Mouse (Mus musculus) inflammation-experienced regulatory T-cells, adult 6 months (primary cell): Measurements from ENCODE around the gene Cep295. TPM values are rescaled to one million over a fixed set of nuclear protein-coding genes. Genes with fewer than 3 reads are reported as not detected.
A peak's percentile ranks its signal among the peaks of the same experiment; 100 is the strongest.
"Not testable (repeated sequence)": the region's sequence is repeated elsewhere in the genome, so short reads cannot be mapped to it uniquely, and the experiment has no call there.

ENCODE experiments used
- ATAC-seq: one replicate; pipeline ENCODE4 v1.8.0; 2017
- polyA plus RNA-seq, 3 experiments: library from polyadenylated mRNA; unstranded; fragments of 100-300 nt; shearing (Covaris generic); gene quantifications; one replicate each; pipeline ENCODE4 v1.2.1; 2017

Cep295 gene
- polyA plus RNA-seq: 10 to 100 TPM; 20.4 to 31.8 (median 30.6) TPM

DNA sequence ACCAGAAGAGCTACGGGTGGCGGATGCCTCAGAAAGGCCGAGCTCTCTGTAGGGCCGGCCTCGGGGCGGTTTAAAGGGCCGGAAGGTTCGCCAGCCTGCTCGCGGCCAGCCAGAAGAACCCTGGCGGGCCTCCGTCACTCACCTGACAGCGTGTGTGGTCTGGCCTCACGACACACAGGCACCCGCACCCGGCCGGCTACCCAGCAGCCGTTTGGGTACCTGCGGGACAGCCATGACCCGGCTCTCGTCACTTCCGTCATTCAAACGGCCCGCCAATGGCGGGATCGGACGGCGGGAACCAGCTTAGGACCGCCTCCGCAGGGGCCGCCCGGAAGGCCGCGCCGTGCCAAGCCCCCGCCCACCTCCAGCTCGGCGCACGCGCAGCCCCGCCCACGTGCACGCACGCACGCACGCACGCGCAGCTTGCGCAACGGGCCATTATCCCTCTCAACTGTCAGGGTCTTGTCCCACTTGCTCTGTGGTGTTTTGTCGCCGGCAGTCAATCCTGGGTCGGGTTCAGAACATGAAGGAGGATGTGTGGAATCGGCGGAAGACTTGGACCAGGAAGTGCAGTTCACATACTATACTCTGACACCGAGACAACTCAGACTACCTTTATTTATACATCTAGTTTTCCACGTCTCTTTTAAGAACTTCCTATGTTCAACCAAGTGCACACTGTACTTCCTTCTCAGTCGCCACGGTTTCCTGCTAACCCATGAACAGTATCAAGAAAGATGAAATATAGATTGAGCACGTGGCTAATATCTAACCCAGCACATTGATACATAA lies at the start of gene Cep295:
Gene Cep295 (minus strand): TSS at position 305 of the 792 bp plus-strand sequence.
- peak; percentile 99 for ATAC-seq

DNA sequence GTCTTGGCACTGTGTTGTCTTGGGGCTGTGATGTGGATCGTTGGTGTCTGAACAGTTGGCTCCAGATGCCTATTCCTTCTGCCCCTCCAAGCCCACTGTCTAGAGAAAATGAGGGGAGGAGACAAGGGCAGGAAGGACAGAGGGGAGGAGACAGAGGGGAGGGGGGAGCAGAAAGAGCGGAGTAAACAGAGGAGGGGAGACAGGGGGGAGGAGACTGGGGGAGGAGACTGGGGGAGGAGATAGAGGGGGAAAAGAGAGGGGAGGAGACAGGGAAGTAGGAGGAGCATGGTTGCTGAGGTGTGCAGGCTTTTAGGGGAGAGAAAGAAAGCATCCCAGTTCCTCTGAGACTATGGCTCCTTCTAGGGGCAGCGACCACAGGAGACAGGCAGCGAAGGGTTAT lies 40.0 kb upstream of the Cep295 start:
- no peak for ATAC-seq

DNA sequence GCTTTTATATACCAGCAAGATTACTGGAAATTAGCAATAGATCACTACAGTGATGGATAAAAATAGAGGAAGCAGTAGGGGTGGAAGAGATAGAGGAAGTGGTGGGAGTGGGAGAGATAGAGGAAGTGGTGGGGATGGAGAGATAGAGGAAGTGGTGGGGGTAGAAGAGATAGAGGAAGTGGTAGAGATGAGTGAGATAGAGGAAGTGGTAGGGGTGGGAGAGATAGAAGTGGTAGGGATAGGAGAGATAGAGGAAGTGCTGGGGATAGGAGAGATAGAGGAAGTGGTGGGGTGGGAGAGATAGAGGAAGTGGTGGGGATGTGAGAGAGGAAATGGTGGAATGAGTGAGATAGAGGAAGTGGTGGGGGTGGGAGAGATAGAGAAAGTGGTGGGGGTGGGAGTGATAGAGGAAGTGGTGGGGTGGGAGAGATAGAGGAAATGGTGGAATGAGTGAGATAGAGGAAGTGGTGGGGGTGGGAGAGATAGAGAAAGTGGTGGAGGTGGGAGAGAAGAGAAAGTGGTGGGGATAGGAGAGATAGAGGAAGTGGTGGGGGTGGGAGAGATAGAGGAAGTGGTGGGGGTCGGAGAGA lies 37.9 kb upstream of the Cep295 start:
- no peak for ATAC-seq

DNA sequence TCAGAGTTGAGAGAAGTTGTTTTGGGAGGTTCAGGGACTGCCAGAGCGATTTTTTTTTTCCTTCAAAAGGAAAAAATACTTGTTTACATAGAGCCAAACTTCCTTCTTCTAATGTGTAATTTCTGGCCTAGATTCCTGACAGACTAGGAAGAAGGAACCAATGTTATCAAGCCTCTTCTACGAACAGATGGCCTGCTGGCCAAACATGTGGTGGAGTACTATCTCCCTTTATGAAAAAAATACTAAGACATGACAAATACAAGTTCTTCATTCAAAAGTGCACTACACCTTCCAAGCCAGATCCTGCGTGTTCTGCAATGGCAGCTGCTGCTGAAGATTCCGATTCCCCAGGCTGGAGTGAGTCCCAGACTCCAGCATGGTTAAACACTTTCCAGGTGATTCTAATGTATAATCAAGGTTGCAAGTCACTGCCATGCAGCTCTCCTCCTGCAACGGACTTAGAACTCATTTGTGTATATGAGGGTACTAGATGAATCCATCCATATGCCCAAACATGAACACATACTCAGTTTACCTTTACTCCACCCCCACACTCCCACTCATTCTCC lies 29.6 kb upstream of the Cep295 start:
- no peak for ATAC-seq

DNA sequence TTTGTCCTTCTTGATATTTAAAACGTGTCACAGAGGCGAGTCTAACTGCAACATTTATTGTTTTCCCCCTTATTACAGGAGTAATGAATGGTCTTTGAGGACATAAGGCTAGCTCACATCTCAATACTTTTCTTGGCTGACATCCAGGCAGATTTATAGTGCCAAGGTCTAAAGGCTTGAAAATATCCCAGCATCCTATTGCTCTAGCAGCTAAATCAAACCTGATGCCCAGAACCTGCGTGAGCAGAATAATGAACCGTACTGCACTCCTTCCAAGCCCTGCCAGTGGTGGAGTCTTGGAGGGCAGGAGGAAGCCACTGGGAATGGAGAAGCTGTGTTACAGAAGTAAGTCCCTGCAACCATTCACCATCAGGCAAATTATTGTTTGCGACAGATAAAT lies 26.7 kb upstream of the Cep295 start:
- ATAC-seq: no peak

DNA sequence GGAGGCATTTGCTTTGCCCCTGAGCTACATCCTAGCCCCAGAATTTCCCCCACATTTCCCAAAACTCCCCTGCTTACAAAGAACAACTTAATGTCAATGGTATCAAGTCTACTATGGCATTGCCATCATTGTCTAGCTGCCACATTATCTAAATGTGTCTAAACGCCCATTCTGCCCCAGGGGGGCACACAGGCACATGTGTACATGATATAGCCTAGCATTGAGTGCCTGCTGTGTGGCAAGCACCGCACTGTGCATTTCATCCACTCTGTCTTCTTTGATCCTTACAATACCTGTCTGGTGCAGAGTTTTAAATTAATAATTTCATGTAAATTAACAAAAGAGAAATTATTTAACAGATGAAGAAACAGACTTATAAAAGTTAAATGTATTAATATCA lies 8.7 kb upstream of the Cep295 start:
- no peak for ATAC-seq

DNA sequence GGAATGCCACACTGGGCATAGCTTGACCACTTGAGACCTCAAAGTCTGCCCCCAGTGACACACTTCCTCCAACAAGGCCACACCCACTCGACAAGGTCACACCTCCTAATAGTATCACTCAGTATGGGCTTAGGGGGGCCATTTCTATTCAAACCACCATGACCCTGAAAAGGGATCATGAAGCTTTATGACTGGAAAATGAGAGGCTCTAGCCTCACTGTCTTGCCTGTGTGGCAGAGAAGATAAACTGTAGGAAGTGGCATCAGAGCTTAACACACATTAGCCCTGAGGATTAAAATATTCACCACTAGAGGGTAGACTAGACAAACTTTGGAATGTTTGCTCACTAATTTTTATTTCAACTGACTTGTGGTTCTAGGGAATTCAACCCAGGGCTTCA lies 8.3 kb upstream of the Cep295 start:
- ATAC-seq: no peak

DNA sequence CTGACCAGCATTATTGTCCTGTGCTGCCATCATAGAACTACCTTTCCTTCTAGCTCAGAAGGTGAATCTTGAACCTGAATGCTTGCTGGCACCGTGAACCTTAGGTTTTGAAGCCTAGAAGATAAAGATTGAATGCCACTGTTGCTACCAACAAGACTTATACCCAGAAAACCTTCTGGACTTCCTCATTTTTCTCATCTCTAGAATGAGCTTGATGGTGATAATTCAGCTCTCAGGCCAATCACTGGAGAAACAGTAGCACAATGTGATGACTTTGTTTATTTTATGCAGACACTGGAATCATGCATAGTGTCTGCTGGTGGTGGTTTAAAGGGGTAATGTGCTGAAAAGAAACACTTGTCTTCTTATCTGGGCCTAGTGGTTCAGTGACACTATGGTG lies 7.3 kb upstream of the Cep295 start:
- ATAC-seq: no peak

DNA sequence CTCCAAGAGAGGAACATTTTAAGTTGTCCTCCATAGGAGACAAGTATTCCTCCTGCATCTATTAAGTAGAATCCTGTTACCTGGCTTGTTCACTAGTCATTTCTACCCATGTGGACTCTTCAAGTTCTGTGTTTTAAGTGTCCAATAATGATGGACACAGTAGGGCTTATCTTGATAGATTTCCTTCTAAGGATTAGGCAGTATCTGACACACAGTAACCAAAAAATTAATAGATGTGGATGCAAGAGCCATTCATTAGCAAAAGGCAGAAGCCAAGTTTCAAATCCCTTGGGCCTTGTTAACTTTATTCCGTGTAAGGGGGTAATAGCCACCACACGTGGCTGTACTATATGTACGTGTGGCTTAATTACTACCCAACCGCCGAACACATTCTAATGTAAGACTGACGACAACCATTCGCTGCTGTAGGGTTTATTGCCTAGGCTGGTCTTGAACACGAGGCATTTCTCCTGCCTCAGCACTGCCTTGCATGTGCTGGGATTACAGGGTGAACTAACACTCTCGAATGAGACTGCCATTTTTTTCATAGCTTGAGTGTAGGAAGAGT lies 588 bp downstream of the Cep295 start:
- ATAC-seq: no peak

DNA sequence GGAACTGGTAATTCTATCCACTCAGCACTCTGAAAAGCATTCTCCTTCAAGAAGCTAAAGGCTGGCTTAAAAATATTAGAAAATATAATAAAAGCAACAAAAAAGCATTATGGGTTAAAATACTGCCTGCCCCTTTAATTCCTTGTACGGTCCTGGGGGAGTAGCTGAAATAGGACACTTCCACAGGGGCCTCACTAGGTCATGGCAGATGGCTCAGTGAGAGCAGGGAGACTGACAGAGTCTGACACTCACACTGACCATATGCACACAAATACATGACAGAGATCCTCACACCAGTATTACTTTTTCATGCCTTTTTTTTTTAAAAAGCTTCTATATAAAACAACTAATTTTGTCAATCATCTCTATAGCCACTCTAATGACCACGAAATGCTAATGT lies 7.7 kb downstream of the Cep295 start:
- ATAC-seq: no peak

DNA sequence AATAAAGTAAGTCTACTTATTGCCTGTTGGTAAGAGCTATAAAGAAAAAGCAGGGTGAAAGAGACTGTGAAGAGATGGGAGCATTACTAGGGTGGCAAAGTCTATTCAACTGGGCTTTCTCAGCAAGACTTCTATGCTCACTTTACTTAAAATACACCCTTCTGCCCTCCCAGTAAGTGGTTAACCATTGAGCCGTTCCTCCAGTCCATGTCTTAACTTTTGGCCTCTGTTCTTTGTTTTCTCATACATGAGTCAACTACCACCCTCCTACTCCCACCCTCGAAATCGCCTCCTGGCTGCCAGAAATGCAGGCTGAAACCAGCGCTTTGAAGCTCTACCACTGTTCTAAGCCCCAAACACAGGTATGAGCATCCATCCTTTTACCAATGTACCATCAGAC lies 19.8 kb downstream of the Cep295 start:
- ATAC-seq: no peak

DNA sequence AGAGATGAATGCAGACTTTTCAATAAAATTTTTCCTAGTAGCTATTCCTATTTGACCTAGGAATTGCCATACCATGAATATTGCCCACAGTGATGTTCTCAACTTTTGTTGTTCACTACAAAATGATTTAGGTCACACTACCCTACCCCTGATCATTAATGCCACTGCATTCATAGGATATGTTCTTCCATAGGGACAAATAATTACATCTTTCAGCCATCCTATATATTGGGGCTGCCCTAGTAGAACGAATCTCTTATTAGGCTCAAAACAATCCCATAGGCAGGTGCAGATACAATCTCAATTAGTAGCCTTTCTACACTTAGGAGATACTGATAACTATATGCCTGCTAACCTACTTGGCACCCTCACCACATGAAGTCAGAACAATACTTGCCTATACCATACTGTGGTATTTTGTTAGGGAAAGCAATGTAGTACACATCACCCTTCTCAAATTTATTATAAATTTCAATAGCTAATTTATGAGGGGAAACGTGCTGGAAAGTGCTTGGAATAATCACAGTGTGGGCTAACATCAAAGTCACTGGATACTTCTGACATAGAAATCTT lies 39.3 kb downstream of the Cep295 start:
- ATAC-seq: no peak

DNA sequence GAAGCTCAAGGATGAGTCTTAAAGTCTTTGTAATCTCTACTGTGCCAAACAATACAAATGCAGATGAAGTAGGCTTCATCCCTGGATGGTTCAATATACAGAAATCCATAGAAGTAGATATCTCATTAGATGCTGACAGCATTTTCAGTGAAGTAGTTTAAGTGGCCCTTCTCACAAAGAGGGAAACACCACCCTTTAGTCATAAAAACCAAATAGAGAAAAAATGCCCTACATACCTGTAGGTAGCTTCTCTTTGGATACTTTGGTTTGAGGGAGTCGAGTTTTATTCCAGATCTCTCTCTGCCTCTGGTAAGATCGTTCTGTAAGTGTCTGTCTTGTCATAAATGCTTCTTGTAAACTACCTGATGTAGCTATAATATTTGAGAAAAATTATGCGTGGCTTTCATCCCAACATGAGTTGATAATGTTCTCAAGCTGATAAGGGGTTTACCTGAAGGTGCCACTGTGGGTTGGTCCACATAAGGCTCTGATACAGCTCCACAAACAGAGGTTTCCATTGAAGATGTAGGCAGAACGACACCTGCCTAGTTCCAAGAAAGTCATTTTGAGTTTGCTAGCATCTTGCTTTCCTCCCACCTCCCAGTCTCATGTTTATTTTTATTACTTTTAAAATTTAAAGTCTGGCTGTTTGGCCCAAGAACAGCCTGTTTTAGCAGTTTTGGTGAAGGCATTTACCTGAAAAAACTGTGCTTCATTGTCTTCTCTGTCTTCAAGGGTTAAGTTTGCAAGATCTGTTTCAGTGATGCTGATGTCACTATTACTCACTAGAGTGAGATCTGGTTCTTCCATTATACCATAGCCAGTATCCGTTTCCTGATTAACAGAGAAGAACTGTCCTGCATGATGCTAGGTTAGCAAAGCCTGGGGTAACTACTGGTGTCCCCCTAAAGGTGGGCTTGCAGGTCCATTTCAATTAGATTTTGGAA lies 40.1 kb downstream of the Cep295 start:
- no peak for ATAC-seq

DNA sequence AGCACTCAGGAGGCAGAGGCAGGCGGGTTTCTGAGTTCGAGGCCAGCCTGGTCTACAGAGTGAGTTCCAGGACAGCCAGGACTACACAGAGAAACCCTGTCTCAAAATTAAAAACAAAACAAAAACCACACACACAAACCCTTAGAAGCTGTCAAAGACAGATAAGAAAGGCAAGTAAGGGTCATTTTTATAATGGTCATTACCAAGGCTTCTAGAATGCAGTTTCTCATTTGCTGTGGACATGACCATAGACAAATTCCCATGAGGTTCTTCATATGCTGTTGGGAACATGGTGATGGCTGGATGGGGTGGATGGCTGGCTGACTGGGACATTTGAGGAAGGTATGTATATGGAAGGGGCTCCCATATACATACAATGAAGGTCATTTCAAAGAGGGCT lies 41.3 kb downstream of the Cep295 start:
- ATAC-seq: not testable (repeated sequence)

DNA sequence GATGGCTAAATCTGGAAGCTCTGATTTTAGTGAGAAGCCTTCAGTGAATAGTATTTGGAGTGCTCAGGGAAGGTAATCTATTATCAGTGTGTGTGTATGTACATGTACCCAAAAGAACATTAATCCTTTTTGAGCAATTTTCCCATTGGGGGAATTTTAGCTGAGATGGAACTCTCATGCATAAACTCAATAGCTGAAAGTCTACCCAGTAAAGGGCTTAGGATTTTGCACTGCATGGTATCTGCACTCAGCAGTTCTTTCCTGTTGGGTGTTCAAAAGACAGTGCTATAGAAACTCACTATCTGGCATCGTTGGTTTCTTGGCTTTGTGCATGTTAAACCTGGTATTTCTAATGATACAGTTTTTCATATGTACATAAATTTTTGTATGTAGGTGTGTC lies 43.0 kb downstream of the Cep295 start:
- no peak for ATAC-seq

DNA sequence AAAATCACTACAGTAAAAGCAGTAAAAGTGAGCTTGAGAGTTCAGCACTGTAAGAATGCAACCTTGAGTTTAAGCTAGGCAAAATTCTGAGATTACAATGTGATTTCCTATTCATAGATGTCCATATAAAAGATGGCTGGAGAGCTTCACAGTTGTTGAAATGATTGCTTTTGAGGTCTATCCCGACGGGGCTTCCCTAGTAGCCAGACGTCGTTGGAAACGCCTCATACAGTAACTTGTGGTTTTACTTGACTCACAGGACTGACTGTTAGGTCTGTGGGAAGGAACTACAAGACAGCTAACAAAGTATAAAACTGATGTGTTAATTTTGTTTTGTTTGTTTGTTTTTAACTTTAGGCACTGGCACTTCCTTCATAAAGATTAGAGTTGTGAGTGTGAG lies 44.0 kb downstream of the Cep295 start:
- ATAC-seq: no peak

DNA sequence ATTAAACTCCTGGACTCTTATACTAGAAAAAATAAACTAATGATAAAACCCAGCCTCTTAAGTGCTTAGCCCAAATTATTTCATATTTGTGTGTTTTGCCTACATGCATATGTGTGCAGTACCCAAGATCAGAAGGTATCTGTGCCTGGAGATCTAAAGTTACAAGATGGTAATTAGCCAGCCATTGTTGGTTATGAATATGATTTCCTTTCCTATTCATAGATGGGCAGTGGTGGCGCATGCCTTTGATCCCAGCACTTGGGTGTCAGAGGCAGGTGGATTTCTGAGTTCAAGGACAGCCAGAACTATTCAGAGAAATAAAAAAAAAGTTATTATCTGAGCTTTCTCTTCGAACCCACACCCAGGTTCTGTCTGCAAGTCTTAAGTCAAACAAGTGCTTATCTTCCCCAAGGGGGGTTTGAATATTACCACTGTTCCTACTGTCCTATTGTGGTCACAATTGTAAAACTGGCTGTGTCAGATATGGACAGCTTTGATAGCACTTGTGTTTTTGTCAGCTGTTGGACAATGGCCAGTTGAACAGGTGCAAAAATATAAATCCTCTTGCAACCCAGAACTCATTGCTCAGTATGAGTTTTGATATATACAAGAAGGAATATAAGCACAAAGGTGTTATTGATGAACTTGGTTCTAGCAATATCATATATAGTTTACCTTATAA lies 45.4 kb downstream of the Cep295 start:
- no peak for ATAC-seq

DNA sequence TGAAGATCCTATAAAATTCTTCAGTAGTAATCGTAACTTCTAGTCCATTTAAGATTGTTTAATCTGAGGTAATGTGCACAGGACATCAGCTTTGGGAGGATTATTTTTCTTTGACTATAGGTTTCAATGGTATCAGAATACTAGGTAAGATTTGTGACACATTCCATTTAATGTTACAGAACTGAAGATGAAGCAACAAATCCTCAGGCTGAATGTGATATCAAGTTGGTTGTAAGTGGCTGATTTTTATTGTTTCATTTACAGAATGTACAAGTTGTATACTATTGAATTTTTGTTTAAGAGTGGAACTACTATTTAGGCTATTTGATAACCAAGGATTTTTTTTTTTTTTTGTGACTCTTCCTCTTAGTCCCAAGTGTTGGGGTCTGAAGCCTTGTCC lies 47.4 kb downstream of the Cep295 start:
- ATAC-seq: no peak

DNA sequence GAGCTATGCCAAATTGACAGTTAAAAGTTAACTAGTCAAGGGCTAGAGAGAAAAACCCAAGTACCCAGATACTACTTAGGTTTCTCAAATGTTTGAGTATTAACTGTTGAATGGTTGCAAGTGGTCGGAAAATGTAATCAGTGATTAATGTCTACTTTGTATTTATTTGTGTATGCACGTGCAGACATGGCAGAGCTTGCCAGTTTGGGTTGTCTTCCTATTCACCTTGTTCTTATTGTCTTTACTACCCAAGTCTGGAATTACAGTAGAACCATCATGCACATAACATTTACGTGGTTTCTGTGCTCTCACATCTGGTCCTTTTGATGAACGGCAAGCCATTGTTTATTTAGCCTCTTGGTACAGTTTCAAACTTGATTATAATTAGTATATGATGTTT lies 48.2 kb downstream of the Cep295 start:
- ATAC-seq: no peak

DNA sequence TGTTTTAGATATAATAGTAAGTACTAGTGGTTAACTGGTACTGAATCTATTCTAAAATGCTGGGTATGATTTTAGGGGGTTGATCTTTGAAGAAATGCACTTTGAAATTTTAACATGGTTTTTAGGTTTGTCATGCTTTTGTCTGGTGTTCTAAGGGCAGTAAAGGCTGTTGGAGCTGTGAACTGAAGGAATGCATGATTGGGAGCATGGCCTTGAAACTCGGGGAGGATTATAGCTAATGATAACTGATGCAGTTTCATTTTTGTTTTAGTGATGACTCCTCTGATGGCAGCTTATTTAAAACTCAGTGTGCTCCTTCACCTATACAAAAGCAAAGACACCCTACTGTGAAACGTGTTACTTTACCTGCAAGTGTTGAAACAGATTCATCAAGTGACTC lies 49.3 kb downstream of the Cep295 start:
- no peak for ATAC-seq

DNA sequence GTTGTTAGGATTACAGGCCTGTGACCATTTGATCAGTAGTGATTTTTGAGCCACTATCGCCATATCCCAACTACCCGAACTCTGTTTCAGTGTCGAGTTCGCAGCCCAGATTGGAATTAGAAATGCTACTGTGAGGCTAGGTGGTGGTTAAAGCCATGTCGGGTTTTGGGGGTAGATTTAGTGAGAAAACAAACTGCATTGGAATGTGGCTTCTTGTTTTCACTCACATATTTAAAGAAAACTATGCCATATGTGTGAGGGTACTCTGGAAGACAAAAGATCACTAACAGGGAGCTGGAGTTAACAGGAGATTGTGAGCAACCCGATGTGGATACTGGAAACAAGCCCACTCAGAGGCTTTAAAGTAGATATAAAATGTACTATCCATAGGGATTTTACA lies 50.3 kb downstream of the Cep295 start:
- ATAC-seq: no peak
